Mouse (Mus musculus) lung, postnatal 0 days (tissue): ENCODE measurements around the gene Dppa3.

Source experiments
- CTCF ChIP-seq: IDR thresholded peaks from 2 replicates; pipeline ENCODE4 v1.5.1; 2016; ENCODE audit warnings: antibody characterized with exemption, mild to moderate bottlenecking
- EP300 ChIP-seq: IDR thresholded peaks from 2 replicates; pipeline ENCODE4 v1.6.1; 2016; ENCODE audit warnings: antibody characterized with exemption, mild to moderate bottlenecking, control low read depth

DNA sequence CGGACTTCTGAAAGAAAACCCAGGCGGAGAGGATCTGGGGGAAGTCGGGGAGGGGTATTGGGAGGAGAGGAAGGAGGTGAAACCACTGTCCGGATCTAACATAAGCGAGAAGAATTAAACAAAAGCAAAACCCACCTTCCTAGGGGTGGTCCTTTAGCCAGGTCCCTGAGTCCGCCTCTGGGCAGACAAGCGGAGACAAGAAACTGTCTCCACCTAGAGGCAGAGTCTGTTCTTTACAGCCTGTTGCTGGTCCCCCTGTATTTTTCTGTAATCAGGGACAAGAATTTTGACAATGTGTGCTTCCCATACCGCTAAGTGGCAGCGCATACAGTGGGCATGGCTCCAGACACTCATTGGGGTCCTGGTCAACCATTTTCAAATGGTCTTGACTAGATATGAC lies 7.2 kb downstream of the Dppa3 start:
- peak; percentile 62 for TF ChIP-seq CTCF
- TF ChIP-seq EP300: no peak
